Mouse (Mus musculus) gastrocnemius, postnatal 25 days (tissue): ENCODE measurements around the gene Trat1. TPM values are rescaled to one million over a fixed set of nuclear protein-coding genes. Genes with fewer than 3 reads are reported as not detected.

Experiments used
- DNase-seq: peaks from one replicate; pipeline ENCODE4 v3.0.0; 2022
- long read RNA-seq, 2 experiments: library from polyadenylated mRNA; stranded (forward); transcript quantifications; one replicate each; pipeline ENCODE4 v2.0.0; 2021
- total RNA-seq, 2 experiments: library from RNA; stranded (reverse); gene quantifications; 1 replicate in 1 of 2; 2 replicates in 1 of 2; pipeline ENCODE4 v1.2.3; 2021

The Trat1 gene
- not detected for total RNA-seq
- long read RNA-seq, experiment 1, result 0 reads
- long read RNA-seq, experiment 2, result 0 reads

DNA sequence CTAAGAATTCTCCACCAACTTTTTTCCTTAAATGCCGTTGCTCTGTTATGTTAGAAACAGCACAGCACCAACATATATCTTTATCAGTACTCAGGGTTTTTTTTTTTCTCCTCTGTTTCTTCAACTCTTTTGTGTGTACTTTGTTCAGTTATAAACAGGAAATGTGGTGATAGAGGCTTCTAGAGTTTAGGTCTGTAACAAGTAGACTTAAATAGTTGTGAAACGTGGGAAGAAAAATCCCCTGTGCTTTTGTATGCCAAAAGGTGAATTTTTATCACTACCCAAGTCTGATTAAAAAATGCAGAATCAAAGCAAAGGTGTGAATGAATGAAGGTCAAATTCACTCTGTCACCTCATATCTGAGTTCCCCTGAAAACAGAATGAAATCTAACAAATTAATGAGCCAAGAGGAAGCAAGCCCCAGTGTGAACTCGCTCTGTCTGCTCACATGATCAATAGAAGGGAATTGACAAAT is at the start of gene Trat1:
Trat1 (minus strand) TSS at position 51 of the 475 bp plus-strand sequence.
- no peak for DNase-seq

DNA sequence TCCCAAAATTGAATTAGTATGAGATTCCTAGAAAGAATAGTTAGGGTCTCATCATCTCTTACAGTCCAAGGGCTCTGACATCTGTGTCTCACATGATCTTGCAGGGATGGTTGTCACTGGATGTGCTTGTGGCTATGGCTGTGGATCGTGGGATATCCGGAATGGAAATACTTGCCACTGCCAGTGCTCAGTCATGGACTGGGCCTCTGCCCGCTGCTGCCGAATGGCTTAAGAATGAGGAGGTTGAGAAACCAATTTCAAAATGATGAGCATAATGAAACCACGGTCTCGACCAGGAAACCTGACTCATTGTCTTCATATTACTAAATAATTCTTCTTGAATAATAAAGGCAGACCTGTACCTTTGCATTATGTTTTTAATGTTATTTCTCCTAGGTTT is 46.7 kb upstream of the Trat1 start:
- no peak for DNase-seq

- no peak for DNase-seq
Observed at GRCm38 (mm10) chr16:48816695-48817094, 44.9 kb upstream of the Trat1 start, which contains the start of gene Retnlb. Gene Retnlb, plus strand, starts transcription at chr16:48816856.

DNA sequence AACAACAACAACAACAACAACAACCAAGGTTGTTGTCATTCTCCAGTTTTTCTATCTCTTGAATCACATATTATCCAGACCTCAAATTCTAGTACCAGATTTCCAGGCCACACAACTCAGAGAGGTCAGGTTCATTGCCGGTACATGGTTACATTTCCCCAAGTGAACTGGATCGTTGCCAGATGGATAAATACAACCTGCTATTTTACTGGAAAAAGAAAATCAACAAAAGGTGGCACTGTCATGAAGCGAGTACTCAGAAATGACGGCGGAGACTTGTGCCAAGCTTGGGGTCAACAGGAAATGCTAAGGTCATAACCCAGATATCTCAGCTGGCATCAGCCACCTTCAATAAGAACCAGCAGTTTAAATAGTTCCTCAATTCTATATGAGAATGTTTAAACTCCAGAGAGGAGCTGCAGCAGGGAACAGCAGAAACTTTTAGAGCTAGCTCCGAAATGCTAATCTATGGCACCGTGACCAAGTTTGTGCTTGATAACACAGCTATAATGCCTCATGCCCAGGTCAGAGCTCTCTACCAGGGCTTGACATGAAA is 40.1 kb upstream of the Trat1 start:
- no peak for DNase-seq

- DNase-seq, result no peak
Observed at GRCm38 (mm10) chr16:48809374-48809773, 37.6 kb upstream of the Trat1 start.

DNA sequence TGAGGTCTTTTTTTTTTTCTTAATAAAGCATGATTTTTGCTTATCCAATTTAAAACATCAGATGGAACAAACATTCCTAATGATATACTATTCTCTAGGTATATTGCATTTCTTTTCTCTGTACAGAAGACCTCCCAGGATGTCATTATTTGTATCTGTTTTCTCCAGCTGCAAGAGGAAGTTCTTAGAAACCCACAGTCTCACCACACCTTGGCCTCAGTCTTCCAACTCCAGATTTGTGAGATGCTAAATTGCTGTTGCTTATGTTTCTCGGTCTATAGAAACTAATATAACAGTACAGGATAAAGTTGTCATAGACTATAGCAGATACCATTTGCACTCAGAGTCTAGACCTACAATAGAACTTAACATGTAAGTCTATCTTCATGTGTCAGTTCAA is 34.7 kb upstream of the Trat1 start:
- no peak for DNase-seq

DNA sequence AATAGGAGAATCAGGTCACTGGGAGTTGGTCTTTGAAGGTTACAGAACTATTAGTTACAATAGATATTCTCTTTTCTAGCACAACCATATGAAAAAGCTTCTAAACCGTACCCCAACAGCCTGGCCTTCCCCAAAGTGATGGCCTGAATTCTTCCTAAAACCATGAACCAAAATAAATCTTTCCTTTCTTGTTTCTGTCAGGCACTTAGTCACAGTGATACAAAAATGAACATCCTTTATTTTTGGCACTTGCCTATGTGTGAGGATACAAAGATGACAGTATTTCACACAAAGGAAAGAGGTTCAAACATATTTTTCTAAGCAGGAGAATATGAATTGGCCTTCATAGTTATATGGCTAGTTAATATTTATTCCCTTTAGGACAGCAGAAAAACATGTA is 33.6 kb upstream of the Trat1 start:
- DNase-seq, result no peak

DNA sequence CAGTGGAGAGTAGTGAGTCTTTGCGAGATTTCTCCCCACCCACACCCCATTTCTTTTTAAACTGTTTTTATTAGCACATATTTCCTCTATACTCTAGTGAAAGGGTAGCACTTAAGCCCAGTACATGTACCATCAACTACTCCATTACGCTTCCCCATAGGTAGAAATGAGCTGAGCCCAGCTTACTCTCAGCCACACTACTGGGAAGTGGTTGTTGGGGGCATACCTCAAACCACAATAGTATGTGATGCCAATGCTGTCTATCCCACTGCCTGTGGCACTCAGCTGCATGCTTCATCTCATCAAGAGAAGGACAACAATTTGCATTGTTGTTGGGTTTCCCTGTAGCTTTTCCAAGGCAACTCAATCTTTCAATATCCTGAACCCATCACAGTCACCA is 29.1 kb upstream of the Trat1 start:
- DNase-seq, result no peak

DNA sequence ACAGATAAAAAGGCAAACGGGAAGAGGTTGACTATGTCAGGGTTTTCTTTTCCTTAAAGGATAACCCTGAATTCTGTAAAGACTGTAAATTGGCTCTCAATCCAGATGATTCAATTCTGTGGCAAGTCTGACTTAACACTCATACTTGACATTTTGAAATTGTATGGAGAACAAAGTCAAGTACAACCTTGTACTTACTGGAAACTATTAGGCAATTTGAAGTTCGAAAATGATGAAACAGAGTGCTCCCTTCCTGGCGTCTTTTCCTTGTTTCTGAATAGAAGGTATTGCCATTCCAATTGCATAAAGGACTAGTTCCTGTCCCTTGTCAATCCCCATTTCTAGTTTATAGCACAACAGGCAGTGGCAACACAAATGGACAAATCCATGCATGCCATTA is 27.6 kb upstream of the Trat1 start:
- DNase-seq, result no peak

GRCm38 (mm10) chr16:48798285-48798684 is 26.5 kb upstream of the Trat1 start:
- no peak for DNase-seq

DNA sequence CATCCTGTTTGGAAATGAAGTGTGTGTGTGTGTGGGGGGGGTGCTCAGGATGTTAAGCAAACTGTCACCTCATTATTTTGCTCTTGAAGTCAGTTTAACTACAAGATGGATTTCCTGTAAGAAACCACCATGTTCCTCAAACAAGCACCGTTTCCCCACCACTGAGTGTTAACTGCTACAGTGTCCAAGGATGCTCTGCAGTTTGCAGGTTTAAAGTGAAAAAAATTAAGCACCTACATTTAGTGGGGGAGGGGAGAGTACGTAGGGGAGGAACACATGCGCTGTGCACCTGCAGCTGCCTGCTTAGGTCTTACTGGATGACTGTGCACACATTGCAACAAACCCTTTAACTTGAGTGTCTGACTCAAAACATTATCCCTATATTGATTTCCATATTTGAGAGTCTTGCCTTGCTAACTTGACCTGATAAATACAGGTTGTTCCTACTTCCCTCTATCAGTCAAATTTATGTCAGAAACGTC is 16.9 kb upstream of the Trat1 start:
- no peak for DNase-seq

DNA sequence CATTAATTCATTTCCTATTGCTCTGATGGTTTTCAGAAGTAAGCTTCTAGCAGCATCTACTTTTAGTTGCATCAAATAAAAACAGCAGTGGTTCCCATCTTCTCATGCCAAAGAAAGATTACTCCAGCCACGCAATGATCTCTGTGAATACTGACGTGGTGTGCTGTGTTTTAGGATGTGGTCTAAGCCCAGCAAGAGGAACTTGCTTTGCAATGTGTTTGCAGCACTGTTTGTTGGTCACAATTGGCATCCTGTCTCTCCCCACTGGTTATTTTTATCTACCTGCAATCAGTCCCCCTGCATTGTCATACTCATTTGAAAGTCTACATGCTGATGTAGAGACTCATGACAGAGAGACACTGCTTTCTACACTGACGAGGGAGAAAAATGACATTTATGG is 14.4 kb upstream of the Trat1 start:
- no peak for DNase-seq

DNA sequence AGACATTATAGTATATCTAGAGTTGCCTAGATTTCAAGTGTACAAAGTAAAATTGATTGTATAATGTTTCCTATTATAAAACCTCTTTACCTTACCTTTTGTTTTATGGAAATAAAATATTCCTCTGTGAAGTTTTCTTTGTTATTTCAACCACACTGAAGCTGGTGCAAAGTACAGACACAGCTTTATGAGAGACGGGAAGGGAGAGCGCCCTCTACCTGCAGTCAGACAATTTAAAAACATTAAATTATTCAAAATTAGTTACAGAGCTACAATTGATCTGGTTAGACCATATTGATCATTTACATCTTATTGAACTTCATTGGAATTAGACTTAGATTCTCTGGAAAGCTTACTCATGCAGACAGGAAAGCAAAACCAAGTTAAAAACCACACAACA is 5.4 kb upstream of the Trat1 start:
- DNase-seq, result no peak

DNA sequence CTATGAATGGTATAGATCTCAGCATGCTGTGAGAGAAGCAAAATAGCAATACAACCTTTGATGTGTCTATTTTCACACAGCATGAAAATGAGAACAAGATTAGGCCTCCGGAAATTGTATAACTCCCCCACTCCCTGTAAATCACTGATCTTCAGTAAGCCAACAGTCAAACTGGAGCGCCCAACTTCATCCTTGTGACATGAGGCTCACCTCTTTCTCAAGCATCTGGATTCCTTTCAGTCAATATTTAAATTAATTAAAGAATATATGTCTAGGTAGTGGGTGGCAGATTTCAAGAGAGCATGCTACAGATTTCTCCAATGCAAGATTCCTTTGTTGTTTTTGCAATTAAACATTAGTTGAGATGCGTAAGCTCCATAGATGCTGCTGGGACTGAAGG is 2.6 kb downstream of the Trat1 start:
- no peak for DNase-seq

GRCm38 (mm10) chr16:48760643-48761481 is 11.0 kb downstream of the Trat1 start:
- DNase-seq, result no peak

DNA sequence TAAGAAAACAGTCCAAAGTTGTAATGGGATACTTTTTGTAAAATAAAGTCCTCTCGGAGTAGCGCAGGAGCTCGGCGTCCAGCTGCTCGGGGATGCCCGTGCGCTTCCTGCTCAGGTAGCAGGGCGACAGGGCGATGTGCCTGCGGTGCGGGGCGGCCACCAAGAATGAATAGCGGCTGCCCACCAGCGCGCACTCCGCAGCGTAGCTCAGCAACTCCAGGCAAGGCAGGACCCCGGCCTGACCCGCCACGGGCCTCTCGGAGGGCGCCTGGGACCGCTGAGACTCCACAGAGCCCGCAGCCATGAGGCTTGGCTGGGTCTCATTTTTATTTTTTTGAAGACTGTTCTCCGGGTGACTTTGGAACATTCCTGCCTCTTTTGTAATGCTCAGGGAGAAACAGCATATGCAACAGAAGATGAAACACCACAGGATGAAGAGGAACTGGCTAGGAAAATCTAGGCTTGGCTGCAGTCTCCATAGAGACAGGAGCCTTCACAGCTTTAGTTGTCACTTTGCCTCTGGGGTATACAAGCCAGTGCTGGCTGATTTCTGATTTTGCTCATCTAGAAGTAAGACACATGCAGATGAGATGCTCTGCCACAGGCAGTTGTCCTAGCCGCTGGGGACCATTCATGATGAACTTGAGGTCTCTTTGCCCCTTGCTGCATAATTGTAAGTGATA is 21.5 kb downstream of the Trat1 start:
- DNase-seq, result no peak

- DNase-seq, result no peak
Observed at GRCm38 (mm10) chr16:48745418-48745817, 26.4 kb downstream of the Trat1 start.

- no peak for DNase-seq
Observed at GRCm38 (mm10) chr16:48745011-48745410, 26.8 kb downstream of the Trat1 start.

DNA sequence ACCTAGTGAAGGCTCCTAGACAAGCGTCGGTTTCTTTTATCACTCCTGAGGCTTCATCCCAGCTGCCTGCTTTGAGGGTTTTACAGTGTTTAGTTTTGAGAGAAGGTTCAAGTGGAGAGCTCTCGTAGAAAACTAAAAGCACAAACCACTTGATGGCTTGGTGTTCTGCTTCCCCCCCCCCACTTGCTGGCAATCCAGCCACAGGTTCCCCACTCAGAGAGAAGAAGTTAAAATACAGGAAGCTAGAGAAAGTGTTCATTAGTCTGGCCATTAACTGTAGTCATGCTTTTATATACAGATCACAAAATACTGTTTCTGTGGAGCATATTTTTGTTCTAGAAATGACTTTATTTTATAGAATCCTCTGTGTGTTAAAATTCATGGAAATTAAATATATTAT is 30.3 kb downstream of the Trat1 start:
- no peak for DNase-seq

GRCm38 (mm10) chr16:48739974-48740373 is 31.8 kb downstream of the Trat1 start:
- DNase-seq, result no peak

- no peak for DNase-seq
Observed at GRCm38 (mm10) chr16:48738429-48738828, 33.4 kb downstream of the Trat1 start.

DNA sequence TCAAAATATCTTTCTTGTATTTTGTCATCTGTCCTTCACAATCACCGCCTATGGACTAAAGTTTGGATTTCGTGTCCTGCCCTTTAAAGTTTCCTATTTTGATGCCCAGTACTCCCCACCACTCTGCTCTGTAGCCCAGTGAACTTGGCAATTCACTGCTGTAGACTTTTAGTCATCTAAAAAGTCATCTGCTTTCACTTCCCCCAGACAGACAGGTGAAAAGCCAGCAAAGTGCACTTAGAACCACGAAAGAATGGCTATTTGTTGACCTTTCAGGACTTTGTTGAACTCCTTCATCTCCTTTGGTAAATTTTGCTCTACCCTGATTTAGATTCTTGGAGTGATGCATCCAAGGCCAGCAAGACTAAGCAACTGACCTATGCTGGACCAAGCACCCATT is 34.9 kb downstream of the Trat1 start:
- DNase-seq, result no peak

GRCm38 (mm10) chr16:48720259-48720658 is 51.6 kb downstream of the Trat1 start:
- DNase-seq, result no peak
